Mouse (Mus musculus): Measurements from ENCODE around the gene Ror2.

The Ror2 gene

DNA sequence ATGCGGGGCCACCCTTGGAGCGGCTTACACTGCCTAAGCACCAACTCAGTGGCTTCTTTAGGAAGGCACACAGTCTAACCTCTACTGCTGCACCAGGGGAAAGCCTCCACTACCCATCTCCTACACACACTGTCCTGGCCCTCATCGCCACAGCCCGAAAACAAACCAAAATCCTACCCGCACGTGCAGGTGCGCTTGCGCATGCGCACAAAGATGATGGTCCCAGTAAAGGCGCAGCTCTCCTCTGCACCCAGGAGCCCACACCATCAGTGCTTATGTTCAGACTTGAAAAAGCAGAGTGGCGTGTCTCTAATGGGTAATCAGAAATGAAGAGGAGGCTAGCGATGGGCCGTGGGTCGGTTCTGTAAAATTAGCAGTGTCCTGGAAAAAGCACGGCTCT lies 91.6 kb downstream of the Ror2 start:
- no peak for DNase-seq (ENCODE audit: low read depth)

DNA sequence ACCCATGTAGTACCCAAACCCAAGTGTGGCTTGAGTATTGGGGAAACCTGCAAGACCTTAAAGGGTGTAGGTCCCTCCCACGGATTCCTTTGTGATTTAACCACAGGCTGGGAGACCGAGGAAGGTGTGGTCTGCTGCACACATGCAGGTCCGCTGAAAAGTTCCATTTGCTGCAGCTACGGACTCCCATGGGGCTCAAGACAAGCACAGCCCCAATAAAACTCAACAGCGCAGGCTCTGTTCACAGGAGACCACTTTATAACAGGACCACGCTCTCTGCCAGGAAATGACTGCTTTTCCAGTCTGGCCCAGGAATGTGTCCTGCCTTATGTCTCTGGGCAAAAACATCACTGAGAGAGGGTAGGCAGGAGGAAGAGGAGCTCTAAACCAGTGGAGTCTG lies 92.2 kb downstream of the Ror2 start:
- no peak for DNase-seq (ENCODE audit: low read depth)

- no peak for DNase-seq (ENCODE audit: low read depth)
Measured at GRCm38 (mm10) chr13:53192286-53192685, 93.6 kb downstream of the Ror2 start.

GRCm38 (mm10) chr13:53191657-53192056 lies 94.3 kb downstream of the Ror2 start:
- no peak for DNase-seq (ENCODE audit: low read depth)

GRCm38 (mm10) chr13:53188935-53189334 lies 97.0 kb downstream of the Ror2 start:
- DNase-seq (ENCODE audit: low read depth) = no peak

DNA sequence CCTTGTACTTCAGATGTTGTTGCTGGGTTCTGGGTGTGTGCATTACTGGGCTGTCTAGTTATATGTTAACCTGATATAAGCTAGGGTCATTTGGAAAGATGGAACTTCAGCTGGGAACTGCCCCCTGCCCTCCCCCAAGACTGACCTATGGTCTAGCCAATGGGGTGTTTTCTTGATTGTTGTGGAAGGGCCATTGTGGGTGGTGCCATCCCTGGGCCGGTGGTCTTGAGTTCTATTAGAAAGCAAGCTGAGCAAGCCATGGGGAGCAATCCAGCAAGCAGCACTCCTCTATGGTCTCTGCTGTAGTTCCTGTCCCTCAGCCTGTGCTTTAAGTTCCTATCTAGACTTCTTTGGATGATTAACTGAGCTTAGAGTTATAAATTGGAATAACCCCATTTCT lies 101.1 kb downstream of the Ror2 start:
- DNase-seq (ENCODE audit: low read depth) = no peak

GRCm38 (mm10) chr13:53184149-53184548 lies 101.8 kb downstream of the Ror2 start:
- DNase-seq (ENCODE audit: low read depth) = no peak

DNA sequence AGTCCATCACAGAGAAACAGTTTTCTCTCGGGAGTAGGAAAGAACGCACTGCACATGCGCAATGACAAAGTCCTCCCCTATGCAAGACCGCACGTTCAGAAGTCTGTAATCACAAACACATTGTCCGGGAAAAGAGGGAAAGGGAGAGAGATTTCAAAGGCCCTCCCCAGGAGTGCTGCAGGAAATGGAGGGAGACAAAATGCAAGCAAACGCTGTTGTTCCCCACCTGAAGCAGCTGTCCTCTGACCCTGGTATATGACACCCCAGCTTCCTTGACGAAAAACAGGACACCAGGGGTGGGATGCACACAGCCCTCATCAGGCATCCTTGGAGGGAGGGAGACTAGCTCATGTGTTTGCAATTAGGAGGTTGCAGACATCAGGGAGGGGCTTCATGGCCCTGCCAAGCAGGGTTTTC lies 102.8 kb downstream of the Ror2 start:
- no peak for DNase-seq (ENCODE audit: low read depth)

- no peak for DNase-seq (ENCODE audit: low read depth)
Measured at GRCm38 (mm10) chr13:53178594-53178993, 107.3 kb downstream of the Ror2 start.

DNA sequence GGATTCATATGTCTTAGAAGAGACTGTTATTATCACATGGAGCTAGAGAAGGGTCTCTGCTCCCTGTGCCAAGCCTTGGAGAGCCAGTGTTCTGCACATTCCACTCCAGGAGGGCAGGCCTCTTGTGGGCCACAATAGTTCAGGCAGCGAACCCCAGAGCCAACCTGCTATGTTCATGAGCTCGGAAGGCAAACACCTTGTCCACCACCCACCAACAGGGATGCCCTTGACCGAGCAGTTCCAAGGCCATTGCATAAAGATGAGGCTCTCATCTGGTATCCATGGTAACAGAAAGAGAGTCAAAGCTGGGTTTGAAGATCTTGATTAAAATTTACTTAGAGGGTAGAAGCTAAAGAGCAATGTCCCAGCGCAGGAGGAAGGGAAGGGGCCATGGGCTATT lies 107.8 kb downstream of the Ror2 start:
- no peak for DNase-seq (ENCODE audit: low read depth)

- no peak for DNase-seq (ENCODE audit: low read depth)
Measured at GRCm38 (mm10) chr13:53177424-53177718, 108.6 kb downstream of the Ror2 start.

DNA sequence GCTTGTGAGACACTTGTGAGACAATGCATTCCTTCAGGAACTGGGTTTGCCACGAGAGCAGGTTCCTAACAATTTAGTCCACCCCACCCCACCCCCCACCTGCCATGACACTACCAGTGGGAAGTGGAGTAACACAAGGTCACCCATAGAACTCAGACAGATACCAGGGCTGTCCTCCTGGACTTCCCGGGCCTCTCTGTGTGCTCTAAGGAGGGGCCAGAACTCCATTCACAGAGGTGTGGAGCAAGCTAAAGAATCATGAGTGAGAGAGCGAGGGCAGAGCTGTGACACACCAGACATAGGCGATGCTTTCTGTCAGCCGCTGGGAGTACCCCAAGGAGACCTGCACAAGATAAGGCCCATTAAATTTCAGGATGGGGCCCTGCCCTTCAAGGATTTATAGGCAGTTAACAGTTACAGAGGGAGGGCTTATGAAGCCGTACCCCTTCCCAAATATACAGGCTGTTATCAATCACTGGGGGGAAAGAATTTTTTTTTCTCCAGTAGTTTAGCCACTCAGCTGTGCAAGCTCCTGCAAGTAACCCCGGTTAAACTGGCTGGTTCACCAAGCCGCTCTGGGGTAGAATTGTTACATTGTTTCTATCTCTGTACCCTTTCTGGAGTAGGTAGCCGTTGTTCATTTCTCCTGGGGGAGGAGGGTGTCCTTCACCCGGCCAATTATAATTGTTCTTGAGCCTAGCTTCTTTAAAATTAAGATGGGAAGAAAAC lies 109.1 kb downstream of the Ror2 start:
- DNase-seq (ENCODE audit: low read depth) = no peak

DNA sequence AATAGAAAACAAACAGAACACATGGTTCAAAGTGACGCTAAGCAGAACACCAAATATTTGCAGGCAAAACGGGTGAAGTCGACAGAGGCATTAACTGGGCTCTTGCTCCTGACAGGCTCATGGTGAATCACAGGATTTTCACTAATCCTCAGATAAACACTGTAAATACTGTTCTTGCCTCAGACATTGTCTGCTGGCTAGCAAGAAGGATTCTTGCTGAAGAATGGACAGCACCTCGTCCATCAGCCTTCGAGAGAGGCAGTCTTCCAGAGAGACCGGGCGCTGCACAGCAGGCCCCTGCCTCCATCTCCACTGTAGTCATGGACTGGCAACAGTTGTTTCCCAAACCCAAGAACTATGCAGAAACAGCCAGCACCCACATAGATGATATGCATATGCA lies 110.9 kb downstream of the Ror2 start:
- no peak for DNase-seq (ENCODE audit: low read depth)

DNA sequence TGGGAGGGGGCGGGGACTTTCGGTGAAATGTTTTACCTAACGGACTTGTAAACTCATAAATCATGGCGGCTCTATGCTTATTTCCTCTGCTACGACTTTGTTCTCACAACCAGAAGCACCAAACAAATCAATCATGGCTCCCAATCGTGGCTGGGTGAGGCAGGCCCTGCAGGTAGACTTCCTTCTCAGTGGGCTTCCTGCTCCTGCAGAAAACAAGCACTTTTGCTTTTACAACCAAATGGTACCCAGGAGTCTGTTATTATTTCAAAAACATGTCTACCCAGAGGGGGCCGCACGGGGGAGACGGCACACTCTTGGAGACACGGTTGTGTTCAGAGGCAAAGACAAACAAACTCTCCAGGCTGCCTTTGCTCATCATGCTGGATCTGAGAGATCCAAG lies 122.3 kb downstream of the Ror2 start:
- no peak for DNase-seq (ENCODE audit: low read depth)

DNA sequence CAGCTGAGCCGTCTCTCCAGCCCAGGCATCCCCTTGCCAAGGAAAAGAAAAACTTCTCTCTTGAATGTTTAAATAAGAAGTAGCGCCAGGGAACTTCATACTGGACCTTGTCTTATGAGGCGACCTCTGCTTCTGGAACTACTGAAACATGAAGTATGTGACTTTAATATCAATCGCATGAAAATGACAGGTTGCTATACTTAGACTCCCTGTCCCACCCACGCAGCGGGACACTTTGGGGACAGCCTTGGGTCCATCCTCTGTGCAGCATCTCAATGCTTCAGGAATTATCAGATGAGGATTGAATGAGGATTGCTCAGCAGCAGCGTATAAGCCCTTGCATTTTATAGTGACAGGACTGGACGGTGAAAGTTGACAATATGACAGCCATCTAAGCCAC lies 122.9 kb downstream of the Ror2 start:
- no peak for DNase-seq (ENCODE audit: low read depth)

GRCm38 (mm10) chr13:53159501-53159900 lies 126.4 kb downstream of the Ror2 start:
- DNase-seq (ENCODE audit: low read depth) = no peak

GRCm38 (mm10) chr13:53158405-53159005 lies 127.4 kb downstream of the Ror2 start:
- DNase-seq (ENCODE audit: low read depth) = no peak

DNA sequence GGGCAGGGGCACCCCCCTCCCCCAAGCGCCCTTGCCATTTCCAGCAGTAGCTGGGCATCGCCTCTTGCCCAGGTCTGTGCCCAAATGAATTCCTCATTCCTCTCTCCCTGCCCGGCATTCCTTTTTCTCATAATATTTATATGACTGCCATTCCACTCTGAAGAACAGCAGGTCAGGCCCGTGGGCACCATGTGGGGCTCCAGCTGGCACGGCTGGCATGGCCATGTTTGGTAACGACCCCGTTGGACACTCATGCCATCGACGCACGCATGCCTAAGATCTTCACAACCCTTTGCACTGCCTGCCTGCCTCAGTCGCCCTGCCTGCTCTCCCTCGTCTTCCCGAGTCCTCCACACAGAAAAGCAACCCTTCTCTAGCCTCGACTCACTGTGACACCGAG lies 129.0 kb downstream of the Ror2 start:
- no peak for DNase-seq (ENCODE audit: low read depth)

- no peak for DNase-seq (ENCODE audit: low read depth)
Measured at GRCm38 (mm10) chr13:53156282-53156681, 129.6 kb downstream of the Ror2 start.

DNA sequence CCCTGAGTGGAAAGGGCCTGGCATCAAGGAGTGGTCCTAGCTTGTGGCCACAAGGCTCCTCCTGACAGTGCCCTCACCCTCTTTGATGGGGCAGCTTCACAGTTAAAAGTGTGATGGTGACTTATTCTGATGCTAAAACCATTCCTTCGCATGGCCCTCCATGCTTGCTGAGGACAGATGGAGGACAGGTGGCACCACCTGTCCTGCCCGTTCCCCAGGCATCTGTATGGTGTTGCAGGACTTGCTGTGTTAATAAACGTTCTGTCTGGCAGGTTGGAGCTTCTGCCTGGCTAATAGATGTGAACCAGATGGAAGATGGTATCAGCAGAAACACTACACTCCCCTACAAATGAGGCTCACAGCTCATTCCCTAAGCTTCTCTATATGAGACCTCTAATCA lies 140.4 kb downstream of the Ror2 start:
- DNase-seq (ENCODE audit: low read depth) = no peak

- no peak for DNase-seq (ENCODE audit: low read depth)
Measured at GRCm38 (mm10) chr13:53143076-53143475, 142.8 kb downstream of the Ror2 start.

- no peak for DNase-seq (ENCODE audit: low read depth)
Measured at GRCm38 (mm10) chr13:53142268-53142667, 143.7 kb downstream of the Ror2 start.

DNA sequence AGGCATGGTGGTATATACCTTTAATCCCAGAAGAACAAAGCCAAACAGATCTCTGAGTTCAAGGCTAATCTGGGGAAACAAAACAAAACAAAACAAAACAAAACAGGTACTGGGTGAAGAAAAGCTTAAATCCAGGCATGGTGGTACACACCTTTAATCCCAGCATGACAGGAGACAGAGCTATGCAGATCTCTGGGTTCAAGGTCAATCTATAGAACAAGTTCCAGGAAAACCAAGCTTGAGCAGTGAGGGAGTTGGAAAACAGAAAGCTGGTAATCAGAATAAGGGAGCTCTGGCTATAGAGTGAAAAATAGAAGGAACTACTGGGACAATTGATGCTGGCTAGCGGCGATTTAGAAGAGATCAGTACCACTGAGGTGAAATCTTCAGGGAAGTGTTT lies 145.6 kb downstream of the Ror2 start:
- no peak for DNase-seq (ENCODE audit: low read depth)

GRCm38 (mm10) chr13:53130567-53130966 lies 155.4 kb downstream of the Ror2 start:
- DNase-seq (ENCODE audit: low read depth) = no peak
